Mouse (Mus musculus) CD8-positive naive resting alpha-beta T cell, adult 2 months (primary cell): ENCODE measurements around the gene Coq9.

Experiments
- DNase-seq, 2 experiments: peaks; one replicate each; pipeline ENCODE4 v3.0.0; 2022; ENCODE audit warnings: low read depth in 2 of 2, low spot score in 2 of 2

Gene Coq9

DNA sequence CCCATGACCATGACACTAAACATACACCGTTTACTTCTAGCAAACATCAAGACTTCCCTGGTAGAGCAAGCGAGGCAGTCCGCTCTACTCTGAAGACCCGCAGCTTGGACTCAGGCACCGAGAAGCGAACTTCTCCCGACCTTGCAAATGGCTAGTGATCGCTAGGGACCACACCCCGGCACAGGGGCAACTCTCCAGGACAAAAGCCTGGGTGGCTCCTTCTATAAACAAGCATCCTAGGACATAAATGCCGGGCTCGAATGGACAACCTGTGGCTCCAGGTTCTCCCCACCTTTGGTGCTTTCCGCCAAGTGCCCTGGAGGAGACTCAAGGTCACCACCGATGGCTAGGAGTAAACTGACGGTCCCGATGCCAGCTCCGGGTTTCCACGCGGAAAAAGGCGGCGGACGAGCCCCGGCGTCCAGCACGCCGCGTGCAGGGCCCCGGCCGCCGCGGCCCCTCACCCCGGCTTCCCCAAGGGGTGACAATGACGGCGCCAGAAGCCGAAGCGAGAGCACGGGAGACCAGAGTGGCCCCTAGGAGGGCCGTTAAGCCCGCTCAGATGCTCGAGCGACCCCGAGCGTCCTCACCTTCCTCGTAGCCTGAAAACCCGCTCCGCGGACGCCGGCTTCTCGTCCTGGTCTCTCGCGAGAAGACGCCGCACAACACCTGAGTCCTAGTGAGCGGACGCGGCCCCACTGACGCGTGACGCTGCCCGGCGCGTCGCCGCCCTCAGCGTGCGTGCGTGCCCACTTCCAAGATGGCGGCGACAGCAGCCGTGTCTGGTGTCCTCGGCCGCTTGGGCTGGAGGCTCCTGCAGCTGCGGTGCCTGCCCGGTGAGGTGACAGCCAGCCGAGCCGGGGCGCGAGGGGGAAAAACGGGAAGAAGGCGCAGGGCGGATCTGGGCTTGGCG lies at the start of gene Coq9, which contains the start of gene Ciapin1:
TSS of gene Coq9 (plus strand) at position 660 of the 913 bp plus-strand sequence.
TSS of gene Ciapin1 (minus strand) at position 697 of the 913 bp plus-strand sequence.
- DNase-seq, result peak; percentile 91 to 92

DNA sequence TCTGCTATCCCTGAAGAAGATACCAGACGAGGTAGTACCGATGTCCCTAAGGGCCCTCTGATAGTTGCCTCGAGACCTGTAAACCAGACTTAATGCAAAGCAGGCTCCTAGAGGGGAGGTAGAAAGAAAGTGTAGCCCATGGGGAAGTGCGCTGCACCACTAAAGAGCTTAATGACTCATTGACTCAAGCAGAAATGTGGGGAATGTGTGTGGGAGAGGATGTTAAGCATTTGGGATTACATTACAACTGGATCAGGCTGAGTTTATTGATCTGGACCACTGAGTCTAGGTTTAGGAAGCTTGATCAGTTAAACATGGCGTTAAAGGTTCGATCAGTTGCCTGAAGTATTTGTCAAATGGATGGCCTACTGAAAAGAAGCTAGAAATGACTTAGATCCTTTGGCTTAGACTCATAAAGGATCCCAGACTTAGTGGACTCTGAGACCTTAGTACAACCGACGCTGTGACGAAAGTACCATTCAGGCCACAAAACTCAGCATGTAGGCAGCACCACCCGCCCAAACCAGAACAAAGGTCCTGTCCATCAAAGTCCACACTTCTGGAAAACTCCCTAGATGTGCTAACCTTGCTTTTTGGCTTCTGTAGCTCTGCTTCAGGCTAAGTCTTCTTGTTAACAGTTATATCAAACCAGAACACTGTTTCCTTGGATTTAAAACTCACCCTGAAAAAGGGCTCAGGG lies 48.7 kb upstream of the Coq9 start:
- no peak for DNase-seq

DNA sequence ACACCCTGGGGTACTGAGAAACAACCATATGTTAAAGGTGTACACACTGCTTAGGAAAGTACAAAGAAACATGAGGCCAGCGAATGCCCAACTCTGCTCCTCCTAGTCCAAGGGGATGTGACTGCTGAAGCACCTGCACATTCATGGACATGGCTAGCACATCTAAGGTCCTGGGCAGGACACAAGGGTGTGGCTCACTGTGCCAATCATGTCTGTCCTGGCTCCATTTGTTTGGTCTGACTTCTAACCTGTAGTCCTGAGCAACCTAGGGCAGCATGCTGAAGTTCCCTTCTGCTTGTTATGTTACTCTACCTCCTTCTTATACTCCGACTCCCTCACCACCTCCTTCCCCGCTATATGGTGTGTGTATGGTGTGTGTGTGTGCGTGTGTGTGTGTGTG lies 43.8 kb upstream of the Coq9 start:
- no peak for DNase-seq

DNA sequence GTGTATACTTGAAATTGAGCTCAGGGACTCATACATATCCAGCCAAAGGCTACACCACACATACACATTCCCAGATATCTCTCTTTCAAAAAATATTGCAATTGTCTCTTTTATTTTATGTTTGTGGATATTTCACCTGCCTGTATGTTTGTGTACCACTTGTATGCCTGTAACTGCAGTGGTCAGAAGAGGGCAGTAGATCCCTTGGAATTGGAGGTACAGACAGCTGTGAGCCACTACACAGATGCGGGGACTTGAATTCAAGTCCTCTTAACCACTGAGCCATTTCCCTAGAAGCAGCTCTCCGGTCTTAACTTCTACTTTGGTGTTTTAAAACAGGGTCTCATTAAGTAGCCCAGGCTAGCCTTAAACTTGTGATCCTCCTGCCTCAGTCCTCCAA lies 43.3 kb upstream of the Coq9 start:
- no peak for DNase-seq

DNA sequence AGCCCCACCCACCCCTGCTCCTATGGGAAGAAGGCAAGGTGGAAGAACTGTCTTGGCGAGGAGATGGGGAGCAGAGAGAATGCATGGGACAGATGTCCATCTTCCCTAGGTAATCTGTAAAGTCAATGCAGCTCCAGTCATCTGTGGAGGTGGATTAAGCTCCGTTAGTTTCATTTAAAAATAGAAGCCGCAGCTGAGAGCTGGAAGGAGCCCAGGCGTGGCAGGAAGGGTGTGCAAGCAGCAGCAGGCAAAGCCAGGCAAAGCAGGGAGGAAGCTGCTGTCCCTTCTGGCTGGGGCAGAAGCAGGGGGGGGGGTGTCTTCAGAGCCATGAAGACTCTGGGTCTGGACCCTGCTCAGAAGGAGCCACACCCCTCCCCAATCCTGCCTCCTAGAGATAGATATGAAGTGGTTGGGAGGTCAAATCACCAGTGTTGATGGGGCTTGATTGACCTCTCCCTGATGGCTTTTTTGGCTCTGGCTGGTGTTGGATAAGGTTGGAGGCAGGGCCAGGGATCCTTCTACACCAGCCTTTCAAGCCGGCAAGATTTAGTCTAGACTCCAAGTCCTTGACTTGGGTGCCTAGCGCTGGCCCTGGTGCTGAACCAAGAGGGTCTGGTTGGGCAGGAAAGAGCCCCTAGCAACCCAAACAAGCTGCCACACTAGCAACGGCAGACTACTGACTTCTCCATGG lies 37.7 kb upstream of the Coq9 start:
- no peak for DNase-seq

DNA sequence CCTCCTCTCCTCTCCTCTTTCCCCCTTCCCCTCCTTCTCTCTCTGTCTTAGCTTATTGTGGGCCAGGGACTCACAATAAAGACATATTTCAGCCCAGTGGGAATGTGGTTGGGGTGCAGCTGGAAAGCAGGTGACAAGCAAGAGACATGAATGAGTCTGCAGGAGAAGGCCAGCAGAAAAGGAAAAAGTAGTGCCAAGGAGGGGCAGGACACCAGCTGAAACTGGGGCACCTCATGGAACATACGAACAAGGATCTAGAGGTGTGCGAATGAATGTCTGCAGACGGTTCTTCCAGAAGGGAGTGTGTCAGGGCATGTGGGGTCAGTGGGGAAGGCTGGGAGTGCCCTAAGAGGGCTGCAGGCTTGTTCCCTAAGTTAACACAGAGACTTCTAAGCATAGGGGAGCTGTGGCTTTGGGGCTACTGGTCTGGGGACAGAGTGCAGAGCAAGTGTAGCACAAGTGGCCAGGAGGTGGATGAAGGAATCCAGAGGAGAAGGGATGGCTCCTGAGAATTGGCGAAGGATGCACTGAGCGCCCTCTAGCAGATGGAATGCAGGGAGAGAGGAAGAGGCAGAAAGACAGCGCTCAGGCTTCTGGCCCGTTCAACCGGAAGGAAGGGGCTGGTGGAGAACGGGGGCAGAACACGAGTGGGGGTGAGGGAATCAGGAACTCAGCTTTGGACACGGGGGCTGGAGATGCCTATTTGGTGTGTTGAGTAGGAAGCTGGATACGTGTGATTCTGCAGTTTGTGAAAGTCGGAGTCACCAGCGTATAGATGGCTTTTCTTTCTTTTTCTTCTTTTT lies 36.6 kb upstream of the Coq9 start:
- no peak for DNase-seq

DNA sequence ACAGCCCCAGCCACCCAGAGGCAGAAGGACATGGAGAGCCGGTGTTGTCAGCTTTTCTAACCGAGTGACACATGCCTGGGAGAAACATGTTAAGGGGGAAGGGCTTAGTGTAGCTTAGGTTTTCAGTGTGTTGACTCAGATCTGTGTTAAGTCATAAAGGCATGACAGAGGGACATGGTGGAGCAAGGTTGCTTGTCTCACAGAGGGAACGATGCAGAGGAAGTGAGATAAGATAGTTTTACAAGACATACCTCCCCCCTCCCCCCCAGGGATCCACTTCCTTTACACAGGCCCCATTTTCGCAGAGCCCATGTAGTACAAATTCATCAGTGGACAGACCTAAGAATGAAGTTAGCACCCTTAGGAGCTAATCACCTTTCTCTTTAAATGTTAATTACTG lies 35.7 kb upstream of the Coq9 start:
- DNase-seq, result no peak

DNA sequence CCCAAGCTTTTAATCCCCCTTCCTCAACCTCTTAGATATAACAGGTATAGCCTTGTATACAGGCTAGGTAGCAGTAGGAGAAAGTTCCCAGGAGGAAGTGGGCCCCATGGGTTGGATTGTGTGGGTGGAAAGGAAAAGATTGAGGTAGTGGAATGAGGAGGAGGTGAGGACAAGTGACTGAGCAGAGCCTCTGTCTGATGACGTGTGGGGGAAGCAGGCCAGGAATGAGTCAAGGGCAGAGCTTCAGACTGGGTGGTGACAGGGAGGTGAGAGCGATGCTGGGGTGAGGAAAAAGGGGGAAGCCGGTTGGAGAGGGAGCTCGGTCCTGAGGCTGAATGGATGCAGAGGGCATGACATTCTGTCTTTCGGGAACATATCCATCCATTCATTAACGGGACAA lies 34.6 kb upstream of the Coq9 start:
- no peak for DNase-seq

DNA sequence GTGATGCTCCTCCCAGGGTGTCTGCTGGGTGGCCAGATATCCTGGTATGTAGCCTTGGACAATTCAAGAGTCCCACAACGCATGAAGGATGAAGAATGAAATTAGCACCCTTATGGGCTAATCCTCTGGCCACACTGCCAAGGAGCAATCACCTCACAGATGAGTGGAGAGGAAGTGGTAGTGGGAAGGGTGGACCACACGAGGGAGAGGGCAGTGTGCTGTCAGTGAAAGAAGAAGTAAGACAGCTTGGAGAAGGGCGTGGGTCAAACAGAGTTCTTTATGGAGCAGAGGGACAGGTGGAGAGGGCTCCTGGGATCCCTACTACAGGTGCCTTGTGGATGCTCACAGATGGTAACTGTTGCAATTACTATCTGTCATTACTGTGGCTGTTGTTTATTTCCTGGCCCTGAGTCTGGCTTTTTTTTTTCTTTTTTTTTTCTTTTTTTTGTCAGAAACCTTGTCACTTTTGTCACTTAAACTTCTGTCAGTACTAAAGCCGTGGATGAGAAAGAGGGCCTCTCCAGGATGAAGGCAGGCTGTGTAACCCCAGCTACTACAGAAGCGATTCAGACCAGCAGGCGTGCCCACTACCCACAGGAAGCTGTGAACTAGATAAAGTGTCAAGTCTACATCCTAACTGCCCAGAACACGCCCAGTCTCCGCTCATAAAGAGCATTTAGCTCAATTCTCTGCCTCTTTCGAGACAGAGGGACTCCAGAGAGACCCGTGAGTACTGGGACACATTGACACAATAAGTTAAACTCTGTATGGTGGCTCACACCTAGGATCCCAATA lies 33.4 kb upstream of the Coq9 start:
- DNase-seq, result no peak

DNA sequence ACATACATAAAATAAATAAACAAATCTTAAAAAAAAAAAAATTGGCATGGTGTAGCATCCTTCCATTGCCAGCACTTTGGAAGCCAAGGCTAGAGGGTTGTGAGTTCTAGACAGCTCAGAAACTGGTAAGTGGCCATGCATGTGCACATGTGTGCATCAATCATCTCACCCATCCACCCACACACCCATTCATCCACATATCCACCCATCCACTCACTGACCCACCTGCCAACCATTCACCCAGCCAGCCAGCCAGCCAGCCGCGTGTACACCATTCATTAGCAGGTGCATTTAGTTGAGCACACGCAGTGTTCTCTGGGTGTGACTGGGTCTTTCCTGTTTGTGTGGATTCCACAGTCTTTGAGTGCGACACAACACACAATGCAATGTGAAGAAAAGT lies 32.3 kb upstream of the Coq9 start:
- DNase-seq, result no peak

DNA sequence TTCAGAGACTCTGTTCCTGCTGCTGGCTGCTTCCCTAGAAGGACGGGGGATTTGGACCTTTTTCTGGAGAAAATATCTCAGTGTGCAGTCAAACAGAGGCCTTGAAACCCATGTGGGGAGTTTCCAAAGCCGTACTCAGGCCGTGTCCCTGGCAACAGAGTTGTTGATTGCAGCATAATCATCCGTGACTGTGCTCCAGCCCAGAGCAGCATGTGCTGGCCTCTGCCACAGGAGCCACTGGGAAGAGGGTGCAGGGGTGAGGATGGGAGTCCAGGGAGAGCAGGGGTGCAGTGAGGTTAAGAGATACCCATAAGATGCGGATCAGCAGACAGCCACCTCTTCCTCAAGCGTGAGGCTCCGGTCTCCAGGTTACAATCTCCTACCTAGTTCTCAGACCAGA lies 30.6 kb upstream of the Coq9 start:
- no peak for DNase-seq

DNA sequence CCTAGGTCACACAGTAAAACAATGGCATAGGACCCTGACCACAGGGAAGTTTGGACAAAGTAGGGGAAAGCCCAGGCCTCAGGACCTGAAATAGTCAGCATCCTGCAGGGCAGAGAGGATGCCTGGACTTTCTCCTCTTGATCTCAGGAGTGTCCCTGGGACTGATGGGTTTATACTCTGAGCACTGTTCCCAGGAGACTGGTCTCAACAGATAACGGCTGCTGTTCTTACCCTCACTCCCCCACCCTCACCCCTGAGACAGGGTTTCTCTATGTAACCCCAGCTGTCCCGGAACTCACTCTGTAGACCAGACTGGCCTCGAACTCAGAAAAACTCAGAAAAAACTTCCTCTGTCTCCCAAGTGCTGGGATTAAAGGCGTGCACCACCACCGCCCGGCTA lies 29.7 kb upstream of the Coq9 start:
- no peak for DNase-seq

DNA sequence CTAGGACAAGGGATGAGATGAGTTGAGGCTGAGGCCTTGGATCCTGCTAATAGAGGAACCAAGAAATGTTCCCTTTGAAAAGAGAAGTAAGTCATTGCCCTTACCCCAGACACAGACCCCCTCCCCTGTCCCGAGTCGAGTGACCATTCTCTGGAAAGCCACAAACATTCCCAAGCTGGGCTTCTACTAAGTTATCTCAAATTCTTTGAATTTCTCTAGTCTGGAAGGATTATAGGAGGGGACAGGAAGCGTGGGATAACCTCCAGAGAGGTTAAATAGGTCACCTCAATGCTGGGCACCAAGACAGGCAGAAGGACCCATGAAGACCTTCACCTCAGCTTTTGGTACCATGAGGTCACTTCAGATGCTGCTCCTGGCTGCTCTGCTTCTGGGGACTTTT lies 28.0 kb upstream of the Coq9 start, which contains the start of gene Ccl17:
TSS of gene Ccl17 (plus strand) at position 301 of the 400 bp plus-strand sequence.
- DNase-seq, result no peak

DNA sequence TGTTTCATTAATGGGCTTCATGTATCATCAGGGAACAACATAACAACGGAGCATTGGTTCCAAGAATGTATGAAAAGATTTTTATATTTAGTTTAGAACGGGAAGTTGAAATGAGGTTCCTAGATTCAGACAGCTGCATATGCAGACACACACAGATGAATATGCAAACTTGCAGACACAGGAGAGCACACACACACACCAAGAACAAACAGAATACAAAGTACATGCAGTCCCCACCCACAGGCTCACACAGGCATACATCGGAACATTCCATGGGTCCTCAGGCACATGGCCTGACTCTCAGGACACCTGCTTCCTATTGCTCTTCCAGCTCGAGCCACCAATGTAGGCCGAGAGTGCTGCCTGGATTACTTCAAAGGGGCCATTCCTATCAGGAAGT lies 27.3 kb upstream of the Coq9 start:
- DNase-seq, result no peak

DNA sequence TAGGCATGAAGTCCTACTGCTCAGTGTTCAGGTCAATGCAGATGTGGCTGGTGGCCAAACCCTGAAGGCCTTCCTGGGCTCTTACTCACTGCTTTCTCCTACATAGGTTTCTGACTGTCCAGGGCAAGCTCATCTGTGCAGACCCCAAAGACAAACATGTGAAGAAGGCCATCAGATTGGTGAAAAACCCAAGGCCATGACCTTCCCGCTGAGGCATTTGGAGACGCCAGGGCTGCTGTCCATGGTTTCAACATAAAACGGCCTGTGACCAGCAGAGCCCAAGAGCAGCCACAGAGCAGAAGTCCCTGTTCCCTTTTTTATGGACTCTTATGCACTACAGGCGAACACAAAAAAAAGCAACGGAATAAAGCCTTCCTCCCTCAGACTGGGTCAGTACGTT lies 26.5 kb upstream of the Coq9 start:
- DNase-seq, result no peak

DNA sequence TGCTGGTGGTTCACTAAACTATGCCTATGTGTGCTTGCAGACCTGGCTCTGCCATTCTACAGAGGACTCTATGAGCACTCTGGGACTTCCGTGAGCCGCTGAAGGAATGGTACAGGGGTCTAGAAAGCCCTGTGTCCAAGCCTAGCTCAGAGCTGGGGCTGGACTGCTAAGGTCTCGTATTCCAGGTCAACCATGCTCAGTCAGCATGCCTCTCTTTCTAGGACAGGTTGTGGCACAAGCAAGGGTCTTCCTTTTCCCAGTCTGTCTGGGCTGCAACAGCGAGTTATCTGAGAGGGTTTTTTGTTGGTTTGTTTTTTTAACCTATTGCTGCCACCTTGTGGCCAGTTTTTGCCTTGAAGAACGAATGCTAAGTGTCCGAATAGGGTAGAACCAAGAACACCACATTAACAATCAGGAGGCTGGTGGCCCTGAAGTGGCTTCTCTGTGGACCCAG lies 25.4 kb upstream of the Coq9 start:
- peak; percentile 63 to 80 for DNase-seq

DNA sequence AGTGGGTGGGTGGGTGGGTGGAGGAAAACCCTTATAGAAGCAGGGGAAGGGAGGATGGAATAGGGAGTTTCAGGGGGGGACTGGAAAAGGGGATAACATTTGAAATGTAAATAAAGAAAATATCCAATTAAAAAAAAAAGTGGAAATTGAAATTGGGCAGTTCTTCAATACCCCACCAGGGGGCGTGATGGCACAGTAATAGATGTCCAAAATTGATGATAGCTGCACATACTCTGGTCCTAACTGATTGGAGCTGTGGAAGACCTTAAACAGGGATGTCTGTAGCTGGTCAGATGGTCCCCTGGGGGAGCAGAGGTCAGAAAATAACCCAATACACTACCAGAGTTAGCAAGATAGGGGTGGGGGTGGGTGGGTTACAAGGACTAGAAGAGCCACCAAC lies 23.6 kb upstream of the Coq9 start:
- peak; percentile 13 to 38 for DNase-seq

DNA sequence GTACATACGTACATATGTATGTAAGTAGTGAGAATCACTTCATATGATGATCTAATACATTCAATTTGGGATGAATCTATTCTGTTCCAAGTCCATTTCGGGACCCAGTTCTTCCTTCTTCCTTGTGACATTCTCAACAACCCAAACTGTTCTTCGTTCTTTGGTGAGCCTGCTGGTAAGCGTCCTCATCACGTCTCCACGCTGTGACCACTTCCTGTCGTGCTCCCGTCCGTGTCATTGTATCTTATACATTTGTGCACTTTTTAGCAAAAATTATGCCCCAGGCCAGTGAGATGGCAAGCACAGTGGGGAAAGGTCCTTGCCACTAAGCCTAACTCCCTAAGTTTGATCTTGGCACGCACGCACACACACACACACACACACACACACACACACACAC lies 20.2 kb upstream of the Coq9 start:
- no peak for DNase-seq

DNA sequence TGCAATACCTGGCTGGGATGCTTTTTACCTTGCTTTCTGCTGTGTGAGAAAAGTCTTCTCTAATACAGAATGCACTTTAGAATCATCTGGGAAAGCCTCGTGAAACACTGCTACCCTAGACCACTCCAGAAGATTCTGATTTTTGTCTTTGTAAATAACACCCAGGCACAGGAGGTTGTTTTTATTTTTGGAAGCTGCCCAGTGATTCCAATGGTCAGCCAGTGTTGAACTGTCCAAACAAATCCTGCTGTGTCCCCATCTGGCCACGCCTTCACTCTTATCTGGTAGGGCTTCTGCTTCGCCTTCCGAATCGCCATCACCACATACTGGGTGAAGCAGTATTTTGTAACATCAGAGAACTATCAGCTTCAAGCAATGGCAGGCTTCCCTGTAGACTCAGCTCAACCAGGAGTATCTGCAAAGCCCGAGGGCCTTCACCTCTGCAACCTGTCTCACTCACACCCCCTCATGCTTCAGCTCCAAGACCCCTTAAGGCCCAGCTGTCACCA lies 18.4 kb upstream of the Coq9 start:
- DNase-seq, result no peak

DNA sequence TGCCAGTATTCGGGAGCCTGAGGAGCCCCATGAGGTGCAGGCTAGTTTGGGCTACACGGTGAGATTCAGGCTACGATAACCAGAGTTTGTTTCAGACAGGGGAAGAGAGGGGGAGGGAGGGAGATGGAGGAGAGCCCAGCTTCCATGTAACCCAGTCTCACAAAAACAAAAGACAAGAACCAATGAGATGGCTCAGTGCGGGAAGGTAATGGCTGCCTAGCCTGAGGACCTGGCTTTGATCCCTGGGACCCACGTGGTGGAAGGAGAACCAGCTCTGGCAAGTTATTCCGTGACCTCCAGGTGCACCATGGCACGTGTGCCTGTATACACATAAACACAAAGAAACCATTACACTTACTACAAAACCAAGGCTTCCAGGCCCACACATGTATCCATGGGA lies 17.6 kb upstream of the Coq9 start:
- no peak for DNase-seq
